Mouse (Mus musculus) kidney, adult 8-10 months (tissue): ENCODE results near the gene Dnah17.

ENCODE experiments used
- DNase-seq, 2 experiments: peaks; one replicate each; pipeline ENCODE4 v3.0.0; 2022

Dnah17 gene

DNA sequence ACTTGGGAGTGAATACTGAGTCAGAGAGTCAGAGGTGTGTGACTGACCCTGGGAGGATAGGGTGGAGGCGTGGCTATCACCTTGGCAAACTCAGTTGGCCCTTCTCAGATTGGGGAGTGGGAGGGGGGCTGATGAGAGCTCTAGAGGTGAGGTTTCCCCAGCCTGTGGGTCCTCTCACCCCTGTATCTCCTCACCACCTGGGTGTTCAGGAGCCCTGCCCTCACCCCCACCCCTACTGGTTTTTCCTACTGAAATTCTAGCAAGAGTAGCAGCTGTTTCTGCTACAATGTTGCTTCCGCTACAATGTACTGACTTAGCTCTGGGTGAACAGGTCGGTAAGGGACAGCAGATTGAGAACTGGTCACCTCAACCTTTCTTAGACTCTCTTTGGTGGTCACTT, 46.2 kb downstream of the Dnah17 start:
- DNase-seq, result no peak

DNA sequence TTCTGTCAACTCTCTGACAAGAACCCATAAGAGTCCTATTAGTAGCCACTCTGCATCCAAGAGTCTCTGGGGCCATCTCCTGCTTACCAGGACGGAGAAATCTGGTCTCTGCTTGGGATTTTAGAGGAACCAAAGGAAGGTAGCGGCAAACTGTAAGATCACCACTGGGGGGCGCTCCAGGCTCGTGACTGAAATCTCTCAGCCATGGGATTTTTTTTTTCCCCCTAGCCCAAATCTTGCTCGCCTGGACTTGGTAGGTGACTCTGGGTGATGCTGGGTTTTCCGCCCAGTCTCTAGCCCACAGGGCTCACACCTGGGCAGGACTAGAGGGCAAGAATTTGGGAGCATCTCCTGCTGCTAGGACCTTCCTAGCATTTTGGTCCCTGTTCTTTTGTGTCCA, 46.6 kb downstream of the Dnah17 start:
- DNase-seq, result peak; percentile 28 to 59

DNA sequence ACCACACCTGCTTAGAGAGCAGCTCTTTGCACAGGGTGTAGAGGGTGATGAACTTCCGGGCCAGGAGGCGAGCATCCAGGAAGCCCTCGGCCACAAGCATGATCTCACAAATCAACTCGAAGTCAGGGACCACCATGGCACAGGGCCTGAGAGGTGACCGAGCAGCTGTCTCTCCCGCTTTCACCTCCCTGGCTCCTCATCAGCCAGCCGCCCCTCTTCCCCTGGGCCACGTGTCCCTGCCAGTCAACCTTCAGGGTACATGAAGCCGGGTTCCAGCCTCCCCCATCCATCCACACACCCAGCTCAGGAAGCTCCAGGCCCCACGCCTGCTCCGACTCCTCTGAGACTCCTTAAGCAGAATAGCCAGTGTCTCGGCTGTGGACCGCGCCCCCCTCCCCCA, 48.1 kb downstream of the Dnah17 start:
- no peak for DNase-seq

DNA sequence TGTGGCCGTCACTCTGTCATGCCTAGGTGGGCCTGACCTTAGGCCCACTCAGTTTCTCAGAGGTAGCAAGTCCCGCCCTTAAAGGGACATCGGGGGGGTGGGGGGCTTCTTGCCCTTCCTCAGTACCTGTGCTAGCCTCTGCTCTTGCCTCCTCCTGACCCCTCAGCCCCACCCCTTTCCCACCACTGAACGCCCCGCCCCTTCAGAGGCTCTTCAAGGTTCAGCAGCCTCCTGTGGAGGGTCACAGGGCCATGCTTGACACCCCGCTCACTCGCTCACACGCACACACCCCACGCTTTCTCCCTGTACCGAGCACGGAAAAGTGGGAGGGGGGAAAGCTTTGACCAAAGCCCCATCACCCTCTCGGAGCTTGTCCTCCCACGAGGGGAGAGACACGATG, 50.7 kb downstream of the Dnah17 start:
- DNase-seq, result no peak

DNA sequence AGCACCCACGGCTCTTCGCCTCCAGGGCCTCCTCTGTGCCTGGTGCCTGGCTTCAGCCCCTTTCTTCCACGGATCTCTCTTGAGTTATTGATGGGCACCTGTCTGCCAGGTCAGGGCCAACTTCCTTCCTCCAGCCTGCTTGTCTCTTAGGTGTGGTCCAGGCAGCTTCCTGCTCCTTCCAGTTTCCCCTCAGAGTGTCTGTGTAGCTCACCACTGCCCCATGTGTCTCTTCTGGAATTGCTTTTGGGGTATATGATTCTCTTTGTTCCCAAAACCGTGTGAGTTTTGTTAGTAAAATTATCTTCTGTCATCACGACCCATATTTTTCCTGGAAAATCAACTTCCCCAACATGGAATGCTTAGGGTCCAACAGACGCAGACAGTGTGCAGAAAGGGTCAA, 53.5 kb downstream of the Dnah17 start:
- DNase-seq, result peak in 1 of 2 experiments; percentile 8

DNA sequence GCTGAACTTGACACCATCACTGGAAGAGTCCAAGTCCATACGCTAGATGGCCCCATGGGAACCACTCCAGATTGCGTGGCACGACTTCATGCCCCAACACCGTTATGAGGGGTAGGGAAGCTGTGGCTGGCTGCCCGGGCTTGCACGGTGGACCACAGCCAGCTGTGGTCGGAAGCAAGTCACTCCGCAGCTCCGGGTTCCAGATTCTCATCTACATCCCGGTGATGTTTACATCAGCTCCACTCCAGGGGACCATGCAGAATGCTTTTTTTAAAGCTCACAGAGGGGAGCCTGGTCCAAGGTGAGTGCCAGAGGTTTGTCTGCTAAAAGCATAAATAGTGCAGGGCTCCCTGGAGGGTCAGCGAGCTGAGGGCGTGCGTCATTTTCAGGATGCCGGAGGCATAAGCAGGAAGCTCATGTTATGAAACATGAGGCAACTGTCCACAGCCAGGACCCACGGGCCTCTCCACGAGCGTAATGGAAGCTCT, 55.4 kb downstream of the Dnah17 start:
- DNase-seq, result peak; percentile 11 to 20

DNA sequence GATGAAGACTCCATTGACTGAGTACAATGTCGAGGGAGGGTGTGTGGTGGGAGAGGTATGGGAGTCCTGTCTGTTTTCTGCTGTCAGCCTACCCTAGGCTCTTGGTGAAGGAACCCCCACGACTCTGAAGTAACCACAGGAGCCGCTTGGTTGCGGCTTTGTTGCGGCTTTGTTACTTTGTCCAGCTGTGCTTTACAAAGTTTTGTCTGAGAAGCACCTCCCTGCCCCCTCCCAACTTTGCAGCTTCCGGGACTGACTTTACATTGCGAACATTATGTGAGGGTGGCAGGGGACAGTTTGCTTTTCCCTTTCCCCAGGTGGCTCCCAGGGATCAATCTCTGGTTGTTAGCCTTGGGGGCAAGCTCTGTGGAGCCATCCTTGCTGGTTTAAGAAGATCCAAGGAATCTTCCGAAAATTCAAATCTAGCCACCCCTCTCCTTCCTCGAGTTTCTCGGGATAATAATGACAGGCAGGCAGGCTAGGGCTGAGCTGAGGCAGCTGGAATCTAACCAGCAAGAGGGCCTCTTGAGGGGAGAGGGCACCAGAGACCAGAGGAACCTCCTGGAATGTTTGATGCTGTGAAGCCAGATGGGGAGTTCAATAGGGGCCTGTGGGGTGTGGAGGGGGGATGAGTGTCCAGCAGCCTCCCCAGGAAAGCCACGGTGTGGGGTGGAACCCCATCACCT, 59.1 kb downstream of the Dnah17 start:
- no peak for DNase-seq

DNA sequence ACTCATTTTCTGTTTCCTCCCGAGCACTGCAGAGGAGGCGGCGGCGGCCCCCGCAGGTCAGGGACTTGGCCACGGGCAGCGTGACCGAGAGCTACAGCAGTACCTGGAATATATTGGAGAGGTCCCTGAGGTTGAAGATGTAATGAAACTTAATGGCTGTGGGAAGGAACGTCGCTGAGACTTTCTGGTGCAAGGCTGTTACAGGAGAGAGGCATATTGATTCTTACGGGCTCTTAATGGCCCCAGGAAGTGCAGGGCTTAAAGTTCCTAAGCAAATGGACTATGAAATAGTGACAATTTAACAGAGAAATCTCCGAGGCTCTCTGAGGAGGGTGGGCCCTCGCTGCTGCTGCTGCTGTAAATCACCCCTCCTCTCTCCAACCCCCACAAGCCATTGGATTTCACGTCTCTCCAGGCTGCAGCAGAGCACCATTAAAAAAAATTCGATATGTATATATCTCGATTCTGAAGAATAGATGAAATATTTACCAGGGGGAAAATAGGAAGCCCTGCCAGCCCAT, 61.6 kb downstream of the Dnah17 start:
- no peak for DNase-seq

DNA sequence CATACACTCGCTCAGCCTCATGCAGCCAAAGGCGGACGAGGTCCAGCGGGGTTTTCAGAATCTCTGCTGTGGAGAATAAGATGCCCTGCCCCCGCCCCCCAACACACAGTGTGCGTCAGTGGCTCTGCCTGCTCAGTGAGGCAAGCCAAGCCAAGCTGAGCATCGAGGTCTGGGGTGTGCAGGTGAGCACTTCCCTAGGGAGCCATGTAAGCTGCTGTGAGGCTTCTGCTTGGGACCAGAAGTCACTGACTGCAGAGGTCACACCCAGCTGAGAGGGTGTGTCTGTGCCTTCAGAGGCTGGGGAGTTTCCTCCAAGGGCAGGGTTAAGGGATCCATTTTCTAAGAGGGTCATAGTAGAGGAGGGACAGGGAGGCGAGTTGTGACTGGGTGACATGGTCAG, 62.8 kb downstream of the Dnah17 start:
- no peak for DNase-seq

DNA sequence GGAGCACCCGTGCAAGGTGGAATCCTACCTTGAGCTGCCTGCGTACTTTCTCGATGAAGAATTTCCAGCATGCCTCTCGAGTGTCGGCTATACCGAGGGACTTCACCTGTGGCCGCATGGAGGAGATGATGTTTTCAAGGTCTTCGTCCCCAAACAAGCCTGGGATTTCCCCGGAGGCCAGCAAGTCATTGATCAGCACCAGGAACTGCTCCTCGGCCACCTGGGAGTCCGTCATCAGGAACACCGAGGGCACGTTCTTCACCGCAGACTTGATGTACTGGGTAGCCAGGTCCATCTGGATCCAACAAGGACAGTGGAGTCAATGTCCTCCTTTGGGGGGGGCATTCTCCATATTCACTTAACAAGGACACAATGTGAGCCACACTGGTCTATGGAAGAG, 70.4 kb downstream of the Dnah17 start:
- no peak for DNase-seq

DNA sequence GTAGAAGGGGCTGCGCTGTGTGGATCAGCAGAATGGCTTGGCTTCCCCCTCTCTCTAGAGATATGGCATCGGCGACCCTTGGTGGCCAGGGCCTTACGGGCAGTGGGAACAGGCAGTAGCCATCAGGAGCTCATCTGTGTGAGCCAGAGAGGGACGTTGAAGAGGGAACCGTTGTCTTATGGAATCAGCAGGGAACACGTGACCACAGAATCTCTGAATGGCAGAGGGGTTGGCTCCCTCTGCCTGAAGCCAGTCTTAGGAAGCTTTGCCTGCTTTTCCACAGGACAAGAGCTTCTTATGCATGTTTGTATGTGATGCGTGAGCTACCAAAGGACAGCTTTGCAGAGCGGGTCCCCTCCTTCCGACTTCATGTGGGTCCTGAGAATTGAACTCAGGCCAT, 71.6 kb downstream of the Dnah17 start:
- no peak for DNase-seq

DNA sequence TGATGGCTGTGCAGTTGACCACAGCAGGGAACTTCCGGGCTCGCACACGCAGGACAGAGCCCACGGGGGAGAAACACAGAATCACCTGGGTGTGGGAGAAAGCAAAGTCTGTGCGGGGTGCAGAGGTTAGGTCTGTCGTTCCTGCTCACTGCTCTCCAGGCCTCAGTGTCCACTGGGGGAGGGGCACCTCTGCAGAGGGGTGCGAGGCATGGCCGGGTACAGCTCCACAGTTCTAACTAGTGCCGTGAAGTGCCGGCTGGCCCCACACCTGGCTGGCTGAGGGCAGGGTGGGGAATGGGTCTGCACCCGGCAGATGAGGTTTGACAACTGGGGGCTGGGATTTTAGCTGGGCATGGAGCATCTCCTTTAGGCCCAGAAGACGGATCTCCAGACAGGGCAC, 72.1 kb downstream of the Dnah17 start:
- DNase-seq, result no peak

DNA sequence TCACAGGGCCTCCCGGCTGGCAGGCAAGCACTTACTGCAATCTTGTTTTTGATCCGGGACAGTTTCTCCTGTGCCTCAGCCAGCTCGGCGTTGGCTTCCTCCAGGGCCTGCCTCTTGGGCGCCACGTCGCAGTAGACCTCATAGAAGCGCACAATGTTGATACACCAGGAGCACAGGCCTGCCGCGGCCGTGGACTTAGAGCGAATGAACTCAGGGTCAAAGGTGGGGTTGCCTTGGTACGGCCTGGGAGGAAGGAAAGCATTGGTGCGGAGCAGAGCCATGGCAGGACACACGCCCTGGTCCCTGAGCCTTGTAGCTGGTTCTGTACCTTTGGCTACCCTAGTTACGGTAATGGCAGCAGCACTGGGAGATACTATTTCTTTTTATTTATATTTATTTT, 80.3 kb downstream of the Dnah17 start:
- DNase-seq, result peak; percentile 74 to 79

DNA sequence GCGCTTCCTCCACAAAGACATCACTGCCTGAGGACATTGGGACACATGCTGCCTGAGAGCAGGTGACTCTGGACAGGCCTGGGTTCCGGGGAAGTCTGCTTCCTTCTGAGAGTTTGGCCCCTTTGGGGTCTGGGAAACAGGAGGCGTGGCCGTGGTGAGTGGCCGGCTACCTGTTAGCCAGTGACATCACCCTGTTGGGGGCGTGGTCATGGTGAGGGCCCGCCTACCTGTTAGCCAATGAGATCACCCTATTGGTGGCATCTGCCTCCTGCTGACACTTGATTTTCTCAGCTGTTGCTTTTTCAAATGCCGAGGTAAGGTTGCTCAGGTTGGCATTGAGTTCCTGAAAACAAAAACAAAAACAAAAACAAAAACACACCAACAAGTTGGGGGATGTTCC, 80.8 kb downstream of the Dnah17 start:
- DNase-seq, result peak in 1 of 2 experiments; percentile 45

DNA sequence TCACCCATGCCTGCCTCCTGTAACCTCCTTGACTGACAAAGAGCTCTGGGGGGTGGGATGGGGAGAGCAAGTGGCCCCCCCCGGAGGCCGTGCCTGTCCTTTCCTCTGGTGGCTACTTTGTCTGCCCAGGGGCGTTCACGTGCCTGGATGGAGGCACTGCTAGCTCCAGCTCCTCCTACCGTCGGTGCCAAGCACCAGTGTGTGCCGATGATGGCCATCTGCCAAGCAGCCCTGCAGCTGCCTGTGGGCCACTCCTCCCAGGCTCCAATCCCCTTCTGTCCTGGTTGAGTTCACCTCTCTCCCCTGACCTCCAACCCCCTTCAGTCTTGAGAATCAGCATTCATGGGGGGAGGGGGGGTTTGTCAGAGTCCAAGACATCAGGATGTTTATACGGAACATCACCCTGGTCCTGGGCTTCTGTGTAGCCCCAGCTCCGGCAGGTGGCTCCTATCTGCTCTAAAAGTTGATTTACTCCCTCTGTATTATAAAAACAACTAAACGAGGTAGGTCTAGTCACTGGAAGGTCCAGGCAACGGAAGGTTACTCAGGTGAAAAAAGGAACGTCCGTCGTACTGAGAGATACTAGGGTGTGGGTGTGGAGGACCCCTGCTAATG, 87.0 kb downstream of the Dnah17 start:
- peak; percentile 59 to 74 for DNase-seq

DNA sequence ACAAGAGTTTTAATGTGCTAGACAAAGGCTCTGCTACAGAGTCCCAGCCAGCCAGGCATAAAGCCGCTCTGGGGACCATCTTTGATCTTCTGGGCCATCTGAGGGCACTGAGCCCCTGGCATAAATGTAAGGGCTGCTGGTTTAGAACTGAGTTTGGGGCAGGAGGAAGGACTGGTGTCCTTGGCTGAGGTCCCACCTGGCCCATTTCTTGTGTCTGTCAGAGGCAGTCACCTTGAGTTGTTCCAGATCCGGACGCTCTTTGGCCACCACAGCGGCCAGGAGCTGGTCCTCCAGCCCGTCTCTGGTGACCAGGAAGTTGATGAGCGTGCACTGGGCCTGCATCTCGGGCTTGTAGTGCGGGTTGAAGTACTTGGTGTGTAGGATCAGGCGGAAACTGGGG, 87.6 kb downstream of the Dnah17 start:
- DNase-seq, result no peak

DNA sequence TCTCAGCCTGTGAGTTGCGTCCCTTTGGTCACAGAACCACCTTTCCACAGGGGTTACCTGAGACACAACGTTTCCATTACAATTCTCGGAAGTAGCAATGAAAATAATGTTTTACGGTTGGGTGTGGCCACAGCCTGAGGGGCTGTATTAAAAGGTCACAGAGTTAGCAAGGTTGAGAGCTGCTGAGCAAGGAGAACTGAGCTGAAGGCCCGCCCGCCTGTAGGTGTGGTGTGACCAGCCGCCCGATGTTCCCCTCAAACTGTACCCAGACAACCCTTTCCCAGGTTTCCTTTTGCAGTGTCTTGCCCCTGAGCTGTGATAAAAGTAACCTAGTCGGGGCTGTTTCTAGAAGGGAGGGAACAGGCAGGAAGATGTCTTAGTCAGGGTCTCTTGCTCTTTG, 95.4 kb downstream of the Dnah17 start:
- DNase-seq, result no peak

DNA sequence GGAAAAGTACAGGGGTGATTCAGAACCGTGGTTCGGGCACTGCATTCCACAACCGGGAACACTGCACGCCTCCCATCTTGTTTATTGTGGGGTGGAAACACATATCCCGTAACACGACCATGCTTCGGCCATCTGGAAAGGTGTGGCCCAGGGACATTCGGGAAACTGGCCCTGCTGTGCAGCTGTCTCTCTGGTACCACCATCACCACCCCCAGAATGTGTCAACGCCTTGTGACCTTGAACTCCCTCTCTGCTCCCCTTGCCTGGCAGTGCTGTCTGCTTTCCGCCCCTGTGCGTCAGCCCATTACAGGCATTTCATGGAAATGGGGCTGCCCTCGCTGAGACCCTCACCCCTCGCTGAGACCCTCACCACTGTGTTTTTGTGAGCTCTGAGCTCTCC, 96.0 kb downstream of the Dnah17 start:
- no peak for DNase-seq

DNA sequence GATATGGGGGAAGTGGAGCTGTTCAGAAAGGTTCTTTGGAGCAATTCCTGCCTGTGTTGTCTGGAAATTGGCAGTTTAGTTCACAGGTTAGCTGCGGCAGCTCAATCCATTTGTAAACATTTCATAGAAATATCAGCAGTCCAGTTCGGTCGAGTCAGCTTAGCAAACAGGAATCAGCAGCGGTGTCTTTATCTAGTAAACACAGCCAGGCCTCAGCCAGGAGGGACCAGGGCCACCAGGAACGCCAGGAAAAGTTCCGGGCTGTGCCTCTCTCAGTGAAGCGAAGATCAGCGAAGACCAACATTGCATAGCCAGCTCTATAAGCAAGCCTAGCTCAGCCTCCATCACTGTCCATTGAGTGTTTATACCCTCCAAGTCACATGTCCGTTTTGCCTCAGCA, 99.3 kb downstream of the Dnah17 start:
- no peak for DNase-seq

DNA sequence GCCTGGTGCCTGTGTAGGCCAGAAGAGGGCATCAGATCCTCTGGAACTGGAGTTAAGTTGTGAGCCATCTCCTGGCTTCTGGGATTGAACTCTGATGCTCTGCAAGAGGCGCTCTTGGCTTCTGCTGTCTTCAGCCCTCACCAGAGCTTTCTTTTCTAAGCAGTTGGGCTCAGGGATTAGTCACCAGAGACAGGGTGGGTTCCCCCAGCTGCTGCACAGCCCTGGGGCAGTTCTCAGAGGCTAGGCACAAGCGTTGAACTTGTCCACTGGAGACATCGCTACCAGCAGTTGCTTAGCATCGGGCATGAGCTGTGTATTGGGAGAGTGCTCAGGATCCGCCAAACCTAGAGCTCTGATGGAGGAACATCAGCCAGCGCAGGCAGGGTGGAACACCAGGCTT, 101.3 kb downstream of the Dnah17 start:
- DNase-seq, result no peak

DNA sequence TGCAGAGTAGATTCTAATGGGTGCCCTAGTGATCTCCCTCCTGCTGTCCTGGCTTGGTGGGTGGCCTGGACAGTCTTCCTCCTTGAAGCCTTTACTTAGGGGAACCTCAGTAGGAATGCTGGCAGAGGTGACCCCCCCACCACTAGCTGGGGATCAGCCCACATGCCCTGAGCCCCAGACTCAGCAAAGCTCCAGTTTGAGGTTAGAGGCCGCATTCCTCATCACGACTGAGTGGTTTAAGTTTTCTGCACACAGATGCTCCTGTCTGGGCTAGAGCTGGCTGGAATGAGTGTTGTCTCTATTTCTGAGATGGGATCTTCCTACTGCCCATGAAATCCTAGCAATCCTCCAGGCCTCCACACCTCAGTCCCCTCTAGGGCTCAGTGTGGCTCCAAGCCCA, 106.3 kb downstream of the Dnah17 start:
- no peak for DNase-seq

DNA sequence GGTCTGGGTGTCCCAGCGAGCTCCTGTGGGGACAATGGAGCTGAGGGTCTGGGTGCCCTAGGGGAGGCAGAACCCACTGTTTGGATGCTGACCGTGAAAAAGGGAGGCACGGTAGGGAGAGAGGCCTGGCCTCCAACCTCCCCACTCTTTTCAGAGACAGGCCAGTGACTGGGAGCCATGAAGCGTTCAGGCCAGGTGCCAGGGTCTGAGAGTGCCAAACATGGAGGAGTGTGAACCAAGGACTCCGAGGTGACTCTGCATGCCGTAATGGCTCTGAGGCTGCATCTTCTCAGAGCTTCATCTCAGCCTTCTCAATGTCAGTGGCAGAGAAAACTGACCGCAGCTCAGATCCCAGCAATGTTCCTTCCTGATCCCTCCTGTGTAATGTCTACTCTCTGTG, 107.0 kb downstream of the Dnah17 start:
- DNase-seq, result no peak

DNA sequence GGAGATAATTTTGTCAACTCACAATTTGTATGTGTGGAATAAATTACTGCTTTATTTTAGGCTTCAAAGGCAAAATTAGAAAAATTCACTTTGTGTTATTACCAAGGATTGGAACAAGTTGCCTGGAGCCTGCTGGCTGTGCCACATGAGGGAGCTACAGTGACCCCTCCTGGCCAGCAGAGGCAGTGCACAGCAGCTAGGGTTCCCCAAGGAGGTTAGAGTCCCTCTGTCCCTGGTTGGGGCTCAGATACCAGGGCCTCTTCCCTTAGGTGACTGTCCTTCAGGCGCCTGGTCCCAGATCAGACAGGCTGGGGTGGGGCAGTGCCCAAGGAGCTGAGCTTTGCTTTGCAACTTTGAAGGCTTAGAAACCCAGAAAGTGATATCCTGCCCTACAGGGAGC, 108.6 kb downstream of the Dnah17 start:
- DNase-seq, result peak; percentile 54 to 78

DNA sequence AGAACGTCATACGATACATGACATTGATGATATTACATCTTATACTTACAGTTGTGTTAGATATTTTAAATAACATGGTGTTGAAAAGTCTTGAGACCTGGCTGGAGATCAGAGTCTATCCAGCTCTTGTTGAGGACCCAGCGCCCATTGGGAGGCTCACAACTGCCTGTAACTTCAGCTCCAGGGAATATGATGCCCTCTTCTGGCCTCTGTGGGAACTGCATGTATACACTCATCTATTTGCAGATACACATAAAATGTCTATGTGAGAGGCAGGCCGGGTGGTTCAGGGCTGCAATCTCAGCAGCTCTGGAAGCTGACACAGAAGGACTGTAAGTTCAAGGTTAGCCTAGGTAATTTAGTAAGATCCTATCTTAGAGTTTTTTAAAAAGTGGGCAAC, 112.1 kb downstream of the Dnah17 start:
- DNase-seq, result peak in 1 of 2 experiments; percentile 33
